Mouse (Mus musculus) heart, embryonic 13.5 days (tissue): Measurements from ENCODE around the gene Mbip. TPM values are rescaled to one million over a fixed set of nuclear protein-coding genes. Genes with fewer than 3 reads are reported as not detected.

Source experiments
- ATAC-seq: fragments of 200-750 bp; cut with Nextera tagmentation; 2 replicates; pipeline ENCODE4 v1.8.0; 2017; ENCODE audit warnings: moderate TSS enrichment; ENCODE audit not compliant: insufficient number of reproducible peaks, low FRiP score, low TSS enrichment; ENCODE audit errors: extremely low read depth
- H3K27ac ChIP-seq: fragments of 300-500 bp; sonication (generic); replicated peaks from 2 replicates; pipeline ENCODE4 v1.5.1; 2015; ENCODE audit warnings: moderate library complexity, mild to moderate bottlenecking, inconsistent platforms
- H3K27me3 ChIP-seq: fragments of 300-500 bp; sonication (generic); replicated peaks from 2 replicates; pipeline ENCODE4 v1.6.1; 2015; ENCODE audit warnings: mild to moderate bottlenecking, inconsistent platforms
- H3K36me3 ChIP-seq: fragments of 300-500 bp; sonication (generic); 2 replicates; pipeline ENCODE4 v1.6.1; 2015; ENCODE audit warnings: mild to moderate bottlenecking, inconsistent platforms
- H3K4me1 ChIP-seq: fragments of 300-500 bp; sonication (generic); 2 replicates; pipeline ENCODE4 v1.6.1; 2015; ENCODE audit warnings: inconsistent platforms
- H3K4me2 ChIP-seq: fragments of 300-500 bp; sonication (generic); 2 replicates; pipeline ENCODE4 v1.6.1; 2015; ENCODE audit warnings: inconsistent platforms, mild to moderate bottlenecking, moderate library complexity
- H3K4me3 ChIP-seq: fragments of 300-500 bp; sonication (generic); 2 replicates; pipeline ENCODE4 v1.5.1; 2015; ENCODE audit warnings: moderate library complexity, mild to moderate bottlenecking, inconsistent platforms
- H3K9ac ChIP-seq: fragments of 300-500 bp; sonication (generic); 2 replicates; pipeline ENCODE4 v1.6.1; 2015; ENCODE audit warnings: inconsistent platforms, mild to moderate bottlenecking, moderate library complexity
- H3K9me3 ChIP-seq: fragments of 300-500 bp; sonication (generic); 2 replicates; pipeline ENCODE4 v1.6.1; 2016; ENCODE audit warnings: inconsistent platforms
- WGBS: fragments of 180-500 bp; shearing (Covaris S2); methylation state at CpG from one replicate; pipeline ENCODE4 v1.1.7; 2015; ENCODE audit warnings: mixed read lengths; 5-methylcytosine and 5-hydroxymethylcytosine counted together
- polyA plus RNA-seq: library from polyadenylated mRNA; unstranded; fragments of >200 nt; fragmentation: Nextera tagmentation; extraction: Ambion mirVana; gene quantifications from 2 replicates; pipeline ENCODE4 v1.2.1, GENCODE M21; 2015

The Mbip gene
- polyA plus RNA-seq, 1 experiment from 2014 or later: 25.9 TPM

- 49% methylated on average over 3 of the region's 3 CpGs for WGBS
- H3K4me2 ChIP-seq: no peak overlapping the region
- no peak for ATAC-seq
Observed at GRCm38 (mm10) chr12:56288548-56288947, 57.1 kb downstream of the Mbip start.

DNA sequence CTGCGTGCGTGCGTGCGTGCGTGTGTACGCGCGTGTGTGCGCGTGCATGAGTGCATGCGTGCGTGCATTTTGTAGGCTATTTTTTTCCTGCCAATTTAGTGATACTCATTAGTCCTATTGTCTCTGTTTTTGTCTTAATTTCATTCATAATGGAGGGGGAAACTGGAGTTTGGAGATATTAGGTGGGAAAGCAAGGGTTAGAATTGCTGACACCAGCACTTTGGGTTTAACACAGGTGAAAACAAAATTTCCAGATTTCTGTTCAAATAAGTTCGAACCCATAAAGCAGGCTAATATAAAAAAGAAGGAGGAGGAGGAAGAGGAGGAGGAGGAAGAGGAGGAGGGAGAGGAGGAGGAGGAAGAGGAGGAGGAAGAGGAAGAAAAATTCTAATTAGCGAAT, 58.9 kb downstream of the Mbip start:
- ATAC-seq: no peak
- Histone ChIP-seq H3K27ac (no peak overlapping the region), H3K4me3 (no peak overlapping the region), H3K36me3 (no peaks in the 10 kb centered on the region), H3K4me1 (no peaks in the 10 kb centered on the region), H3K9me3 (no peaks in the 10 kb centered on the region), H3K4me2 (no peak overlapping the region), H3K9ac (no peak overlapping the region), H3K27me3 (no peaks in the 10 kb centered on the region)
- WGBS: 91% methylated on average over 14 of the region's 14 CpGs

More at GRCm38 (mm10) chr12:56288548-56288947, 57.1 kb downstream of the Mbip start:
- Histone ChIP-seq H3K27me3 (no peaks in the 10 kb centered on the region), H3K4me3 (no peak overlapping the region), H3K9ac (no peak overlapping the region), H3K36me3 (no peaks in the 10 kb centered on the region), H3K9me3 (no peaks in the 10 kb centered on the region), H3K4me1 (no peaks in the 10 kb centered on the region), H3K27ac (no peak overlapping the region)

DNA sequence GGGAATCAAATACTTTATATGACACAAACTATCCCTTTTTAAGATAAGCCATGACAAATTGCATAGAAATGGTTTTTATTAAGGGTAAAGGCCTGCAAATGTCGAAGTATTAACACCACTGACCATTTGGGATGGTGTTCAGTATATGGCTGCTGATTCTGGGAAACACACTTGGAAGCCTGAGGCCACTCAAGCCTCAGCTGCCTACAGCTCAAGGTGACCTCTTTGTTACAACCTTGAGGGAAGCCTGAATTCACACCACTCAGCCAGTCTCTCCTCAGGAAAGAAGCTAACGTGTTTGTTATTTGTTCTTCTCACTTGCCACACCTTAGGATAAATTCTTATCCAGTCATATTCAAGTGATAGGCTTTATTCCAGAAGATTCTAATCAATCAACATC, 61.5 kb downstream of the Mbip start:
- Histone ChIP-seq H3K36me3 (no peaks in the 10 kb centered on the region), H3K27me3 (no peaks in the 10 kb centered on the region), H3K9ac (no peak overlapping the region), H3K4me2 (no peak overlapping the region), H3K4me3 (no peak overlapping the region), H3K4me1 (no peaks in the 10 kb centered on the region), H3K27ac (no peak overlapping the region), H3K9me3 (no peaks in the 10 kb centered on the region)
- 53% methylated on average over 2 of the region's 2 CpGs for WGBS
- no peak for ATAC-seq

GRCm38 (mm10) chr12:56281649-56282048, 64.0 kb downstream of the Mbip start:
- Histone ChIP-seq H3K9me3 (no peaks in the 10 kb centered on the region), H3K9ac (no peak overlapping the region), H3K4me1 (no peaks in the 10 kb centered on the region), H3K36me3 (no peaks in the 10 kb centered on the region), H3K4me2 (no peak overlapping the region), H3K4me3 (no peak overlapping the region), H3K27me3 (no peaks in the 10 kb centered on the region), H3K27ac (no peak overlapping the region)
- 66% methylated on average over 3 of the region's 3 CpGs for WGBS
- ATAC-seq: no peak

Other genes with a start within 250 kb of the Mbip start
- 1.6 and 2.8 TPM in 2 replicates for gene Nkx2-1, start 191.0 kb upstream of the Mbip start, polyA plus RNA-seq